In genomic region chr6:30462822-30463221, GRCm38 (mm10) we compare ENCODE assay signal across 14 mouse cellular contexts. TPM values are rescaled to one million over a fixed set of nuclear protein-coding genes. Genes with fewer than 3 reads are reported as not detected.
DNase-seq lines count a peak whose midpoint lies in the region; ATAC-seq and TF ChIP-seq lines count a peak whose summit lies in the region.
"Had no signal": no experiment of that assay in that cellular context is flagged by ENCODE, and none has a peak within 500 bp of the region (broad histone marks: within the 10 kb centered on the region; RNA-seq: fewer than 3 reads in every experiment).

No protein-coding gene starts in this region.

- no peak overlapping the region for H3K4me2 ChIP-seq in forebrain, embryonic 12.5 days
- no peak overlapping the region for H3K4me2 ChIP-seq in forebrain, postnatal 0 days (ENCODE audit: low read depth)
- no peak overlapping the region for H3K4me2 ChIP-seq in liver, embryonic 14.5 days (ENCODE audit: low read depth)
- no peak overlapping the region for H3K4me2 ChIP-seq in liver, postnatal 0 days (ENCODE audit: low read depth, low read length)
- H3K4me2 ChIP-seq in hindbrain, embryonic 15.5 days, result no peak overlapping the region
- H3K4me2 ChIP-seq: heart, embryonic 15.5 days; limb, embryonic 15.5 days had no signal

- ATAC-seq in forebrain, embryonic 12.5 days (ENCODE audit: low FRiP score), result no peak
- no peak for ATAC-seq in forebrain, postnatal 0 days
- ATAC-seq in liver, embryonic 14.5 days (ENCODE audit: insufficient read depth), result no peak
- no peak for ATAC-seq in liver, postnatal 0 days
- ATAC-seq in G1E (ENCODE audit: extremely low read depth, insufficient number of reproducible peaks, low FRiP score, poor library complexity, severe bottlenecking), result no peak
- no peak for ATAC-seq in hindbrain, embryonic 15.5 days (ENCODE audit: low FRiP score, low read depth)
- ATAC-seq: forebrain, embryonic 14.5 days had no signal

- 0 out of 2 replicates have a peak overlapping the region, but pooled peaks have one; percentile 9 for H3K27ac ChIP-seq in forebrain, embryonic 12.5 days
- H3K27ac ChIP-seq in forebrain, postnatal 0 days (ENCODE audit: low read depth, low read length), result no peak overlapping the region
- no peak overlapping the region for H3K27ac ChIP-seq in liver, embryonic 14.5 days
- H3K27ac ChIP-seq in liver, postnatal 0 days (ENCODE audit: low read depth), result no peak overlapping the region
- peak overlapping the region; percentile 49 for H3K27ac ChIP-seq in hindbrain, embryonic 15.5 days (replicated peaks)
- H3K27ac ChIP-seq: heart, embryonic 15.5 days; limb, embryonic 15.5 days had no signal

- no peaks in the 10 kb centered on the region for H3K9me3 ChIP-seq in forebrain, embryonic 12.5 days
- H3K9me3 ChIP-seq in forebrain, postnatal 0 days (ENCODE audit: low read length), result no peaks in the 10 kb centered on the region
- H3K9me3 ChIP-seq in liver, embryonic 14.5 days (ENCODE audit: control insufficient read depth, low read length), result no peaks in the 10 kb centered on the region
- H3K9me3 ChIP-seq in liver, postnatal 0 days (ENCODE audit: low read length), result no peaks in the 10 kb centered on the region
- H3K9me3 ChIP-seq in G1E (replicated peaks), result no peaks in the 10 kb centered on the region; the same call in 1 of the 2 replicates
- H3K9me3 ChIP-seq in hindbrain, embryonic 15.5 days, result no peaks in the 10 kb centered on the region
- H3K9me3 ChIP-seq: heart, embryonic 15.5 days; limb, embryonic 15.5 days had no signal

- 54% methylated on average over 7 of the region's 7 CpGs for WGBS in forebrain, embryonic 12.5 days
- 48% methylated on average over 7 of the region's 7 CpGs for WGBS in forebrain, postnatal 0 days
- WGBS in liver, embryonic 14.5 days (ENCODE audit: insufficient replicate concordance), result 8% methylated on average over 7 of the region's 7 CpGs
- 25% methylated on average over 7 of the region's 7 CpGs for WGBS in liver, postnatal 0 days (ENCODE audit: insufficient replicate concordance)
- WGBS in hindbrain, embryonic 15.5 days, result 50% methylated on average over 7 of the region's 7 CpGs

- DNase-seq in forebrain, postnatal 0 days, result no peak
- DNase-seq in liver, embryonic 14.5 days (ENCODE audit: low read depth in 3 of 3, low spot score in 3 of 3), result no peak
- no peak for DNase-seq in liver, postnatal 0 days
- no peak for DNase-seq in G1E (ENCODE audit: low spot score)
- DNase-seq in layer of hippocampus, adult 18-20 months (ENCODE audit: low spot score in 2 of 2), result no peak
- DNase-seq in cerebellum, postnatal 4 days (ENCODE audit: low spot score in 2 of 2), result no peak
- DNase-seq: layer of hippocampus, adult 9-11 months had no signal

- no peak for TF ChIP-seq CTCF in forebrain, postnatal 0 days (IDR thresholded peaks at IDR 0.05; ENCODE audit: low read depth)
- 0 out of 2 replicates have a peak, but pooled peaks have one; percentile 10 for TF ChIP-seq CTCF in liver, embryonic 14.5 days (IDR thresholded peaks at IDR 0.05; ENCODE audit: low read depth)
- TF ChIP-seq CTCF in liver, postnatal 0 days (IDR thresholded peaks at IDR 0.05; ENCODE audit: low read depth), result no peak
- TF ChIP-seq CTCF in G1E (IDR thresholded peaks at IDR 0.05; ENCODE audit: low read depth, low read length), result no peak

- no peak for TF ChIP-seq EP300 in liver, embryonic 14.5 days (IDR thresholded peaks at IDR 0.05; ENCODE audit: low read depth)
- no peak for TF ChIP-seq EP300 in liver, postnatal 0 days (IDR thresholded peaks at IDR 0.05; ENCODE audit: low read depth)

- H3K4me1 ChIP-seq in forebrain, embryonic 12.5 days, result peaks cover 37% of the 10 kb centered on the region
- peaks cover 20% of the 10 kb centered on the region for H3K4me1 ChIP-seq in forebrain, postnatal 0 days (ENCODE audit: insufficient read depth)
- H3K4me1 ChIP-seq in liver, embryonic 14.5 days (replicated peaks; ENCODE audit: control insufficient read depth in 2 of 2, insufficient read depth in 2 of 2, low read length in 1 of 2), result peaks cover 2 to 15% of the 10 kb centered on the region in 2 experiments; a peak in 3 of 4 replicates
- H3K4me1 ChIP-seq in liver, postnatal 0 days (ENCODE audit: insufficient read depth), result peaks cover 21% of the 10 kb centered on the region
- H3K4me1 ChIP-seq in G1E (ENCODE audit: insufficient read depth, low read depth, low read length), result peaks cover 49% of the 10 kb centered on the region
- peaks cover 41% of the 10 kb centered on the region for H3K4me1 ChIP-seq in hindbrain, embryonic 15.5 days (replicated peaks)

- H3K27me3 ChIP-seq in forebrain, embryonic 12.5 days, result peaks cover 5% of the 10 kb centered on the region; the same call in 1 of the 2 replicates
- H3K27me3 ChIP-seq in forebrain, postnatal 0 days (ENCODE audit: insufficient read depth, low read length), result no peaks in the 10 kb centered on the region
- no peaks in the 10 kb centered on the region; the same call in 1 of the 2 replicates for H3K27me3 ChIP-seq in liver, embryonic 14.5 days (ENCODE audit: control insufficient read depth, insufficient read depth, low read length)
- peaks cover 7% of the 10 kb centered on the region; the same call in 1 of the 2 replicates for H3K27me3 ChIP-seq in liver, postnatal 0 days (ENCODE audit: insufficient read depth, low read length)
- peaks cover 76% of the 10 kb centered on the region for H3K27me3 ChIP-seq in G1E (ENCODE audit: insufficient read depth, low read length)
- H3K27me3 ChIP-seq in hindbrain, embryonic 15.5 days, result no peaks in the 10 kb centered on the region
- H3K27me3 ChIP-seq: heart, embryonic 15.5 days; limb, embryonic 15.5 days had no signal

- H3K36me3 ChIP-seq in forebrain, embryonic 12.5 days (replicated peaks), result no peaks in the 10 kb centered on the region
- no peaks in the 10 kb centered on the region for H3K36me3 ChIP-seq in forebrain, postnatal 0 days (ENCODE audit: insufficient read depth)
- no peaks in the 10 kb centered on the region for H3K36me3 ChIP-seq in liver, embryonic 14.5 days (replicated peaks; ENCODE audit: control insufficient read depth, insufficient read depth, low read depth)
- no peaks in the 10 kb centered on the region for H3K36me3 ChIP-seq in liver, postnatal 0 days (replicated peaks; ENCODE audit: insufficient read depth, low read length)
- H3K36me3 ChIP-seq in G1E (replicated peaks), result no peaks in the 10 kb centered on the region
- no peaks in the 10 kb centered on the region for H3K36me3 ChIP-seq in hindbrain, embryonic 15.5 days
- H3K36me3 ChIP-seq: heart, embryonic 15.5 days; limb, embryonic 15.5 days had no signal

- no peak overlapping the region for H3K9ac ChIP-seq in forebrain, embryonic 12.5 days
- no peak overlapping the region for H3K9ac ChIP-seq in forebrain, postnatal 0 days
- no peak overlapping the region for H3K9ac ChIP-seq in liver, embryonic 14.5 days (replicated peaks)
- no peak overlapping the region for H3K9ac ChIP-seq in liver, postnatal 0 days (replicated peaks)
- no peak overlapping the region for H3K9ac ChIP-seq in hindbrain, embryonic 15.5 days
- H3K9ac ChIP-seq: heart, embryonic 15.5 days; limb, embryonic 15.5 days had no signal

- H3K4me3 ChIP-seq in forebrain, embryonic 12.5 days (replicated peaks), result no peak overlapping the region
- no peak overlapping the region for H3K4me3 ChIP-seq in forebrain, postnatal 0 days (ENCODE audit: low read depth, low read length)
- no peak overlapping the region for H3K4me3 ChIP-seq in liver, embryonic 14.5 days (ENCODE audit: insufficient read depth in 1 of 2, low read depth in 2 of 2, low read length in 2 of 2)
- H3K4me3 ChIP-seq in liver, postnatal 0 days (ENCODE audit: low read depth, low read length), result no peak overlapping the region
- 0 out of 2 replicates have a peak overlapping the region, but pooled peaks have one; percentile 2 for H3K4me3 ChIP-seq in G1E (ENCODE audit: low read depth, low read length)
- H3K4me3 ChIP-seq in hindbrain, embryonic 15.5 days, result no peak overlapping the region
- H3K4me3 ChIP-seq: heart, embryonic 15.5 days; limb, embryonic 15.5 days had no signal

RNA-seq across cellular contexts. Expression of gene Tmem209, which starts 46.8 kb away (rescaled TPM):
- polyA plus RNA-seq in forebrain, embryonic 12.5 days (2016; fragmentation: Nextera tagmentation; extraction: Ambion mirVana), result 48.1 and 49.4 TPM in 2 replicates
- total RNA-seq in forebrain, postnatal 0 days (2014; rRNA removed), result 44.4 and 49.8 TPM in 2 replicates
- 19.7 and 24.2 TPM in 2 replicates for polyA plus RNA-seq in forebrain, postnatal 0 days (2015; fragmentation: Nextera tagmentation; extraction: Ambion mirVana)
- 15.9 and 17.6 TPM in 2 replicates for polyA plus RNA-seq in liver, embryonic 14.5 days (2012; rRNA removed)
- 19.6 and 20.0 TPM in 2 replicates for polyA plus RNA-seq in liver, embryonic 14.5 days (2014; fragmentation: Nextera tagmentation; extraction: Ambion mirVana)
- 10.8 and 12.6 TPM in 2 replicates for polyA plus RNA-seq in liver, postnatal 0 days (2015; fragmentation: Nextera tagmentation; extraction: Ambion mirVana)
- 120 and 126 TPM in 2 replicates for total RNA-seq in G1E (2014; fragmentation: Nextera tagmentation)
- total RNA-seq in G1E (2017), result 36.8 and 36.9 TPM in 2 replicates
- 2.6 and 2.8 TPM in 2 replicates for polyA plus RNA-seq in G1E (2012)
- 25.4 and 30.3 TPM in 2 replicates for polyA plus RNA-seq in hindbrain, embryonic 15.5 days (2015; fragmentation: Nextera tagmentation; extraction: Ambion mirVana)
- 10 to 100 TPM; 18.6 to 23.3 TPM for total RNA-seq in layer of hippocampus, adult 18-20 months (2021)

RNA-seq across cellular contexts. Expression of gene Ssmem1, which starts 46.8 kb away (rescaled TPM):
- 0.29 and 0.42 TPM in 2 replicates for polyA plus RNA-seq in forebrain, embryonic 12.5 days (2016; fragmentation: Nextera tagmentation; extraction: Ambion mirVana)
- 0.95 and 1.4 TPM in 2 replicates for total RNA-seq in forebrain, postnatal 0 days (2014; rRNA removed)
- 0.29 TPM in 1 of 2 replicates, not detected in the other for polyA plus RNA-seq in forebrain, postnatal 0 days (2015; fragmentation: Nextera tagmentation; extraction: Ambion mirVana)
- polyA plus RNA-seq in liver, embryonic 14.5 days (2012; rRNA removed), result 0.10 TPM in 1 of 2 replicates, not detected in the other
- 0.14 TPM in 1 of 2 replicates, not detected in the other for polyA plus RNA-seq in liver, embryonic 14.5 days (2014; fragmentation: Nextera tagmentation; extraction: Ambion mirVana)
- not detected in 2 replicates for polyA plus RNA-seq in liver, postnatal 0 days (2015; fragmentation: Nextera tagmentation; extraction: Ambion mirVana)
- total RNA-seq in G1E (2014; fragmentation: Nextera tagmentation) (not detected in 2 replicates), G1E (2017) (0.33 TPM in 1 of 2 replicates, not detected in the other)
- polyA plus RNA-seq in G1E (2012), result not detected in 2 replicates
- polyA plus RNA-seq in hindbrain, embryonic 15.5 days (2015; fragmentation: Nextera tagmentation; extraction: Ambion mirVana), result 0.22 TPM in 1 of 2 replicates, not detected in the other
- under 1 TPM; 0.54 to 0.63 TPM for total RNA-seq in layer of hippocampus, adult 18-20 months (2021)
- total RNA-seq: megakaryocyte-erythroid progenitor cell, adult 5-6 weeks had no signal
- polyA plus RNA-seq: spleen, adult 2 months had no signal

Comparison
In these comparisons a context has a peak if more than half of its experiments do, and no peak if none do; other contexts are left out.
1. H3K27ac ChIP-seq: peak in forebrain, embryonic 12.5 days (single experiment) and hindbrain, embryonic 15.5 days (single experiment); none in forebrain, postnatal 0 days (single experiment), liver, embryonic 14.5 days (single experiment) and liver, postnatal 0 days (single experiment).